Mouse (Mus musculus): Measurements from ENCODE around the gene Gprc5b.
A peak's percentile ranks its signal among the peaks of the same experiment; 100 is the strongest.

Gprc5b gene

DNA sequence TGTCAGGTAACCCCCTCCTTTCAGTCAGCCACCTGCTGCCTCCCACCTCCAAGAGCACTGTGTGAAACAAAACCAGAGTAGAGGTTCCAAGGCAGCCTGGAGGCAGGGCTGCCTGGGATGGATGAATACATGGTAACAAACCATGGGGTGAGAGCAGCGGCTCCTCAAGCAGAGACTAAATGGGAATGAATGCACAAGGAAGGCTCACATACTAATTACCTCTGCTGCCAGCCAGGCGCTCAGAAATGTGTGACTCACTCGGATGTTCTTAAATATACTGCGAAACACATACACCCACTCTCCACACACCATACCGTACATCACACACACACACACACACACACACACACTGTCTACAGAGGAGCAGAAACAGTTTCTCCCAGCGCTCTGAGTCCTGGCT lies 4.7 kb downstream of the Gprc5b start:
- peak; percentile 80 for DNase-seq (ENCODE audit: inconsistent ontology term)

DNA sequence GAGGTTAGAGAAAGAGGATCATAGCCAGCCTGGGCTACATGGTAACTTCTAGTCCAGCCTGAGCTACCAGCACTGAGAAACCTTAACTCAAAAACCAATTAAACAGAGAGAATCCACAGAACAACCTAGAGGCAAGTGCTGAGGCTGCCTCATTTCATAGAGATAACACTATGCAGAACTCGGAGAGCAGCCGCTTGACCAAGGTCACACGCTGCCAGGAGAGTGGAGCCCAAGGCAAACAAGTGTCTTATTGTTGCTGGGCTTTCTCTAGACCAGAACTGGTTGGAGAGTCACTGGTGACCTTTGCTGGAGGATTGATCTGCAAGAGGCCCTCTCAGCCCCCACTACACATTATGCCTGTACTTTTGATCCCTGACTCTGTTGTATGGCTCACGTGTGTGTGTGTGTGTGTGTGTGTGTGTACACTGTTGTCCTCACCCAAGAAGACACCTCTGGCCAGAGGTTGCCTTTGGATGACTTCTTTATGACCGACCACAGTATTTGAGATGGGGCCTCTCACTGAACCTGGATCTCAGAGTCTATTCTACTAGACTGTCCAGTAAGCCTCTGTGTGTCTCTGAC lies 5.6 kb downstream of the Gprc5b start:
- DNase-seq (ENCODE audit: inconsistent ontology term): no peak

DNA sequence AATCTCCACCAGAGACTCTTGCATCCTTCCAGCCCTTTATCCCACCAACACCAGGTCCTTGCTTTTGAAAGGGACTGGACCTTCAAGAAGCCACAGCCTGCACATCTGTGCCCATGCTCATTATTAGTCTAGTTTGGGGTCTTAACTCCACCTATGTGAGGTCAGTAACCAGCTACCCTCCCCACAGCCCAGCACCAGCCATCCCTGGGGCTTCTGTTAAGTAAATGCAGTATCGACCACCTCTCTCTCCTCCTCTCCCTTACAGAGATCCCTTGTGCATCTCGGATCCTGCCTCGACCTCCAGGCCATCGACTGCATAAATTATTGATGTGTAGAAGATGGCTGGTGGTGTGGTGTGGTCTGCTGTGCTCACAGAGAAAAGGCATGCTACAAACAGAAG lies 8.6 kb downstream of the Gprc5b start:
- no peak for DNase-seq (ENCODE audit: inconsistent ontology term)

DNA sequence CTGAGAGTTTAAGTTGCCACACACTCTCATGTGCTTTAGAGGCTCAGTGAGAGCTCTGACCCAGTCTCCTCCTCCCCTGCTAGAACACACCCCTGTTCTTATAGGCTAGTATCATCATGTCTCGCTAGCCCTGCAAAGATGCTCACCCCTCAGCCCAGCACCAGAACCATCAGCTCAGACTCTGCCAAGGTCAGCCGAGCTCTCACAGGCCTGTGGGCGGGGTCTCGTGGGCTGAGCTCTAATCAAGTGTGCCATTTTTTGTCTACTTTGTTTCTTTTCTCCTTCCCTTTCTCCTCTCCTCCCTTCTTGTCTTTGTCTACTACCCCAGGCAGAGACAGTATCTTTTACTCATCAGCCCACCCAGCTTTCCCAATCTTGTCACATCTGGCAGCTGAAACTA lies 9.2 kb downstream of the Gprc5b start:
- no peak for DNase-seq (ENCODE audit: inconsistent ontology term)

DNA sequence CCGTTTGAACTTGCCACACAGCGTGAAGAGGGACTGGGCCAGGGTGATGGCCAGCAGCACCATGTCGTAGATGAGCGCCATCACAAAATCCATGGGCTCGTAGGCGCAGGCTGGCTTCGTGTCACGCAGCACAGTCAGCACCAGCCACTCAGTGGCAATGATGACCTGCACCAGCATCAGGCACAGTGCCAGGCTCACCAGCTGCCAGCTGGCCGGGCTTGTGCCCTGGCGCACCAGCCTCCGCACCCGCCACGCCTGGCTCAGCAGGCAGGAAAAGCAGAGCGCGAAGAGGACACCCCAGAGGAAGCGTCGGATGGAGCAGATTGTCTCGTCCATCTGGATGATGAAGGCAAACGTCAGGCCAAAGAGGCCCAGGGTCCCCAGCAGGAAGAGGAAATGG lies 11.1 kb downstream of the Gprc5b start:
- peak; percentile 57 for DNase-seq (ENCODE audit: inconsistent ontology term)

DNA sequence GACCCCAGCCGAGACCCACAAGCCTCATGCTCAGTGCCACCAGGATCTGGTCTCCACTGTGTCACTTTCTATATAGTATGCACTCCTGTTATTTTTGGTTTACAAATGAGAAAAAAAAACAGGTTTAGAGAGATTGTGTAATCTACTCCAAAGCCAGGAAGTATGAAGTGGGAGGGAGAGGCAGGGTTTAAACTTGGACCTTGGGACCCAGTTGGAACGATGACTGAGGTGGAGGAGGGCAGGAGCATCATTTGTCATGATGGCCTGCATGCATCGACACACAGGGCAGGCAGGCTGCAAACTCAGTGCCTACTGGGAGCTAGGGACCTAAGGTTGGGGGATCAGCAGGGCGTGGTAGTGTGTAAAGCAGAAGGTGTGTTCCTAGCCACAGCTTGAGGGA lies 12.4 kb downstream of the Gprc5b start:
- no peak for DNase-seq (ENCODE audit: inconsistent ontology term)

DNA sequence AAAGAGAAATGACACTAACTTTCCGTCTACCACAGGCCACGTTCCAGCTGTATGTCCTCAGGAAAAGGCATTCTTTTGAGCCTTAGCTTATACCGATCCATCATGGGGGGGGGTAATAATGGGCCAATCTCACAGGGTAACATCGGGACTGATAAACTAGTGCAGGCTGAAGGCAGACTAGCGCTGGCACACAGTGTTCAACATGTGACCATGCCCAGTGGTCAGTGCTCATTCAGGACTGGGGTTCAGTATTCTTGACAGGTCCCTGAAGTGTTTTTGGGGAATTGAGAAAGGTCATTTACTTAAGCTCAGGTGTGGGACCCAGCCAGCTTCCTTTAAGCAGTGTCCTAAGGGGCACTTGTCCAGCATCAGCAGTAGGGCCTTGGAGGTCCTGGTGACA lies 13.2 kb downstream of the Gprc5b start:
- DNase-seq (ENCODE audit: inconsistent ontology term): no peak

DNA sequence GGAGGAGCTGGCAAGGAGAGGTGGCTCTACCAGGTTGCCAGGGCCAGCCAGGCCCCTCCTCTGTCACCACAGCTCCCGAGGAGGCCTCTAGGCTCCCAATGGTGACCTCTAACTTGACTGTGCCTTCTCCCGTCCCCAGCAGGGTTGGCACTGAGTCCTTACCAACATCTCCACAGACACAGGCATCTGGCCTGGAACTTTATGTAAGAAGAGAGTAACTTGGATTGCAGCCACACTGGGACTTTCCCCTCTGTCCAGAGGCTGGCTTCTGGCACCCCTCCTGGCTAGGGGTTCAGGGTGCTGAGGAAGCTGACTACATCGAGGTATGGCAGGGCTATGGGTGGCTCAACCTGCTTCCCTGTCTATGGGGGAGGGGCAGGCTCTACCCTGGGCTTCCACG lies 13.7 kb downstream of the Gprc5b start:
- DNase-seq (ENCODE audit: inconsistent ontology term): no peak

DNA sequence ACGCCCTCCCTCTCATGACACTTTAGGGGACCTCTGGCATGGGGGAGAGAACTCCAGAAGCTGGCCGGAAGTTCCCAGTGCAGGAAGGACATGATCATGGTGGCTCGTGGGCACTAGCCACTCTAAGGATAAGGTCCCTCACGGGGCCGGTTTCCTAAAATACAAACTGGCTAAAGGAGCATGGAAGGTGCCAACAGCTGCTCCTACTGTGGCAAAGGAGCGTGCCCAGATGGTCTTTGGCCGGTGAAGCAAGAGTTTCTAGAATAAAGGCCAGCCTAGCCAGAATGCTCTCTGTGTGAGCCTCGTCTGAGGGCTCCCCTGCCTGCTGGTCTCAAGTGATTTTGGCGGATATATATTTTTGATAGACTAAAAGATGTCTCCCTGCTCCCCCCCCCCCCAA lies 15.3 kb downstream of the Gprc5b start:
- DNase-seq (ENCODE audit: inconsistent ontology term): no peak

DNA sequence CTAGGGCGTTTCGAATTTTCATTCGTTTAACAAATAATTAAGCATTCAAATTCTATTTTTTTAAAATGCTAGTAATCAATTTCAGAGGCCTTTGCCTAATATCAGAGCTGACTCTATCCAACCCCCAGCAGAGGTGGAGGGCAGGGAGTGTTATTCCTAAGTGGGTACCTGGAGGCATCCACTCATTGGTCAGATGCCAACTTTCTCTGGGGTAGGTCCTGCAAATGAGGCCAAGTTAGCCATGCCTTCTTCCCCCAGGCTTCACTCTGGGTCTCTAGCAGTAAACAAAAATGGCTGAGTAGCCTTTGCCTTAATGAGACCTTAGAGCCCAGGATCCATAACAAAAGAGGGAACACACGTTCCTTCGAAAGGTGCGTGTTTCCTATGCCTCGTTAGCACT lies 15.9 kb downstream of the Gprc5b start:
- no peak for DNase-seq (ENCODE audit: inconsistent ontology term)

DNA sequence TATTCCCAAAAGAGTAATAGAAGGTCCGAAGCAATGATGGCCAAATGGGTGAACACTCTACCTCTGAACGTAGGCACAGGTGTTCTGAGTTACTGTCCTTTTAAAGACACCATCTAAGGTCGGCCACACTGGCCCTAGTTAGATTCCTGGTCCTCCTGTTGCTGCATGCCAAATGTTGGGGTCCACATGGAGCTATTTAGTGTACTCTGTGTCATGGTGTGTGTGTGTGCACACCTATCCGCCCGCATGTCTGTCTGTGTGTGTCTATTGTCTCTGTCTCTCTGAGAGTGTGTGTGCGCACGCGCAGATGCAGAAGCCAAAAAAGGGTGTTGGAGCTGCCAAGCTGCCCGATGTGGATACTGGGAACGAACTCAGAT lies 17.9 kb downstream of the Gprc5b start:
- DNase-seq (ENCODE audit: inconsistent ontology term): no peak

DNA sequence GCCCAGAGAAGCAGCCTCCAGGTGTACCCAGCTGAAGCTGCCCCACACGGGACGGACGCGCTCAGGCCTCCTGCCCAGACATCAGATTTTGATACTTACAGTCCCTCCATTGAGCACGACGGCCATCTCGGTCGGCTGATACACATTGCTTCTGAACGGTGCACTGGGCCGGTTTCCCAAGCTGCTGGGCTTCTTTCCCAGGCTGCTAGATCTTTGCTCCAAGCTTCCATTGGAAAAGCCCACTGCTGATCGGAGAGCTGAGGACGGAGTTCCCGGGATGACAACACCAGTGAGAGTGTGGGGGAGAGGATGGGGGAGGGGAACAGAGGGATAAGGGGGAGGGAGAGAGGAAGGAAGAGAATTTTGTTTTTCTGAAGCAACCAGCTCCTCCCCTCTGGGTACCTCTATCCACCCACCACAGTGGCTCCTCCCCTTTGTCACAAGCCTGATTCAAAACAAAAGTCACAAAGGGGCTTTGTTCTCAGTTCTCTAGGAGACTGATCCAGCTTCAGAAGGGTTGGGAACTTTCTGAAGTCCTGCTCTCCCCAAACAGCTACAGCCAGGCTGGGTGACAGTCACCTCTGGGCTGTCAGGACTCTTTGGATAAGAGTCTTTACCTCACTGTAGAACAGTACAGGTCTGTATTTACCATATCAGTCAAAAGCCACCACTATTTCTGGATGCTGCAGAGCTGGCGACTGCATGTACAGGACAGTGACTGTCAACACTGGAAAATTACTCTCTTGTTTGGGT lies 18.4 kb downstream of the Gprc5b start:
- DNase-seq (ENCODE audit: inconsistent ontology term): peak; percentile 87

DNA sequence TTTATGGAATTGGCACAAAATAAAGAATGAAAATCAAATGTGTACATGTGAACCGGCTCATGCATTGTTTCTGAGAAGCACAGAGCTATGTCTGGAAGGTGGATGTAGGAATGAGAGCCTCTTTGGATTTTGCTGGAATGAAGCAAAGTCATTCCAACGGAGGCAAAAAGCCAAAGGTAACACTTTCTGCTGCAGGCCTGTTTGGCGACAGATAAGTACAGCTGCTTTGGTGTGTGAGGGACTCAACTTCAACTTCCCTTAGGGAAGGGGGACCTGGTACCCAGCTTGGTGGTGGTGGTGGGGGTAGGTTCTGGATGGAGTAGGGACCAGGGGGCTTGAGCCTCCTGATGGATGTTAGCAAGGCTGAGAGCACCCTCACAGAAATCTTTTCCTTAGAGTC lies 19.2 kb downstream of the Gprc5b start:
- DNase-seq (ENCODE audit: inconsistent ontology term): no peak

DNA sequence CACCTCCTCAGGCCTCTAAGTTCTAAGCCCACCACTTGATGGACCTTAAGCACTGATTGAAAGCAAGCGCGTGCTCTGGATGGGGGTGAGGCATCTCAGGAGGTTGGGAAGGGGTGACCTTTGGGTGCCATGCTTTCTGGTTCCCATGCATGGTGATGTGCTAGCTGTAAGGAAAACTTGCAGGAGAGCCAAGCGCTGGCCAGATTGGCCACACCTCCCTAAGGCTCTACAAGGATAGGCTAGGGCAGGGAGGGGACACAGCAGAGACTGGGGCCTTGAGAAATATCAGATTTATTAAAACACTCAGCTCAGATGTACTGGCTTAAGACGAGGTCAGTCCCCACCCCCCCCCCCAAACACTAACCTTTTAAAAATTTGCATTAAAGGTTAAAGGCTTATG lies 21.6 kb downstream of the Gprc5b start:
- no peak for DNase-seq (ENCODE audit: inconsistent ontology term)

DNA sequence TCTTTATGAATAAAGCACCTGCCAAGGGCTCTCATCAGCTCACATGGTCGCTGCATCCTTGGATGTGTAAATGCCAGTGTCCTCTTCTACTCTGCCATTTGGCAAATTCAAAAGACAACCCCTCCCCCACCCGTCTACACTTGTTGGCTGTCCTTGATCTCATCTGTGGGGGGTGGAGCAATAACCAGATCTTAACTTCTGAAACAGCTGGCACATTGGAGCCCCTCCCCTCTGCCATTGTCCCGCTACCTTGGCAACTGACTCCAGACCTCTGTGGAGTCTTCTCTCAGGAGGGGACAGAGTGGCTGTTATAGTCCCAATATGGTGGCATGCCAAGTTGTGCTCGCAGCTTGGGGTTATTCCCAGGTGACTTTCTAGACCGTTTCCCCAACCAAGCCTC lies 22.7 kb downstream of the Gprc5b start:
- no peak for DNase-seq (ENCODE audit: inconsistent ontology term)

DNA sequence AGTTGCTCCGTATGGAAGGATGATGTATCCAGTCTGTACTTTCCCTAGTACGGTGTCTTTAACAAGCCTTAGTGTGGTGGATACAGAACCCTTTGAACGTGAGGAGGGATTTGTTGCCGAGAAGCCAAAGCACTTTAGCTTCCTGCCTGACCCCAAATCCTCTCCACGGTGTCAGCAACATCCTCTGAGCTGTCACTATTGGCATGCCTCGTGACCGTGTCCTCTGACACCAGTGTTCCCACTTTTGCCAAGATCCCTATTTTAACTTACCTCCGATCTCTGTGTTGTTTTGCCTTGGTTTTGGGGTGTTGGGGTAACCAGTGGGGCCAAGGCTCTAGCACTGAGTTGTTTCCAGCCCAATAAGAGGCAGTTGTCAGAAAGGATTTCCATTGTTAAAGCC lies 23.5 kb downstream of the Gprc5b start:
- DNase-seq (ENCODE audit: inconsistent ontology term): no peak

DNA sequence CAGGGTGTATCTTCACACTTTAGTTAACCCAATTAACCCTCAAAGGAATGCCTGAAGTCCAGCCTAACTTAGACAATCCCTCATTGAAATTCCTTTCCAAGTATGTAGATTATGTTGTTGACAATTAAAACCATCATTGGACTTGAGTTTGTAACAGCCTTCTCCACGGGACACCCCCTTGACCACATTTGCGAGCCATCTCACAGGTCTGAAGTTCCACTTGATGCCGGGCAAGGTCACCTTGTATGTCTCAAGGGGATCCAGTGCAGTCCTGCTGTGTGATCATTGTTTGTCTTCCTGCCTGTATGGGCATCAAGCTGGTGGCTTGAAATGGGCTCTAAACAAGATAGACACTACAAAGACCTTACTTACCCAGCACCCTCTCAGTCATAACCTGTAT lies 26.1 kb downstream of the Gprc5b start:
- peak; percentile 71 for DNase-seq (ENCODE audit: inconsistent ontology term)

DNA sequence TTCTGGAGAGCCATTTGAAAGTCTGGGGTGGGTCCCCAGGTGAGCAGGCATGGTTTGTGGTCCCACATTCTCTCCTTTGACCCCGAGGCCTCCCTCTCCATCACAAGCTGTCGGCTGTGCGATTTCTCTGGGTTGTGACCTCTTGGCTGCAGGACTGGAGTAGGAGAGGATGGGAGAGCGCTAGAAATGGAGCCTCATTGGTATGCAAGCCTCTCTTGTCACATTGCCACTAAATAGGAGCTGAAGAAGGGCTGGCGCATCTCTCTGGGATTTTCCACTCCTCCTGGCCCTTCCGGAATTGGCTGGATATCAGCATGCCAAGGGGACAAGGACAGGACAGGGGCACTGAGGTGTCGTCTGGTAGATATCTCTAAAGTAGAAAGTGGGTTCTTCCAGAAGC lies 29.8 kb downstream of the Gprc5b start:
- DNase-seq (ENCODE audit: inconsistent ontology term): peak; percentile 70

DNA sequence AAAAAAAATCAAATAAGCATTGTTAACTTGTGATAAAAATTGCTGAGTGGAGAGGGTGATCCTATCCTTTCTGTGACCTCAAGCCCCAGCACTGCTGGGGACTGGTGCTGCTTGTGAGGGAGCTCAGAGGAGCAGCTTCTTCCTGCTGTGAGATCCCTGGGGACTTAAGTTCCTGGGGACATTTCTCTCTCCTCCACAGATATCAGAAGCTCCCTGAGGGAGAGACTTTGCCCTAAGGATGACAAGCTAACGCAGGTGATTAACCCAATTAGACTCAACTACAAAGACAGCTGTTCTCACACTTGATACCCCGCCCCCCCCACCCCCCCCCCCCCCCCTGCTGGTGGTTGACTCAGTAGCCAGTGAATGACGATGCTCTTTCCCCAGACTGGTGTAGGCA lies 30.2 kb downstream of the Gprc5b start:
- DNase-seq (ENCODE audit: inconsistent ontology term): no peak

DNA sequence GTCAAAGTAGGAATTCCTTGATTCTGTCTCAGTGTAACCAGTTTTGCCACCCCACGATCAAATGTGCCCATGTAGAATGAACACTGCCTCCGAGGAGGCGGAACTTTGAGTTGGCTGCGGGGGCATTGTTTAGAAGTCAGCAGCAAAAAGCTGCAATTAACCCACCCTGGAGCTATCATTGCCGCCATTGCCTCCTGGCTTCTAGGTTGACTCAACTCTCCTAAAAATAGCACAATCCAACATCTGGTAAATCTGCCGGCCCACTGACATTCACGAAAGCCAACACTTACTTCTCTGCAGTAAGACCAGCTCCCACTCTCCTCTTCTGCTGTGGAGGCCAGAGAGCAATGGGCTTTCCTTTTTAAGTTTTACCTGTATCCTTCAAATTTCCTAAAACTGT lies 35.8 kb downstream of the Gprc5b start:
- no peak for DNase-seq (ENCODE audit: inconsistent ontology term)

DNA sequence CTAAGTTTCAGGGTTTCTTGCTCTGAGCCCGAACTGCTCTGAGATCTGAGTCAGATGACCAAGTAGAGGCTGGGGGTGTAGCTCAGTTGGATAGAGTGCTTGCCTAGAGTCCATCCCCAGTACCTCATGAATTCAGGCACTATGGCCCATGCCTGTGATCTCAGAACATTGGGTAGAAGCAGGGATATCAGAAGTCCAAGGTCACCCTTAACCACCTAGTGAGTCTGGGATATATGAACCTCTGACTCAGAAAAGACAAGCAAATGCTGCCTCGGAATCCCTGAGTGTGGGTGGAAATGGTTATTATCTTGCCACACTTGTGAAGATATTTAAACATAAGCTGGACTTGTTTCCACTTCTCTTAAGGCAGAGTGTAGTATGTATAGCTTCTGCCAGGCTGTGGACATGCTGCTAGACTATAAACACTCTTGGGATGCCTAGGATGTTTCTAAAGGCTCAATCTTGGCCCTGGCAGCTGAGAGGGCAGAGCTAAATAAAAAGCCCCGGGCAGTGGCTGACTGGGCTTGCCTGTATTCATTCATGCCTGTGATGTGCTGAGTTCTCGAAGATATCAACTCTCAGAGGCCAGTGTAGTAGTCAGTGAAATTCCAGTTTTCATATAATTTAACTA lies 38.3 kb downstream of the Gprc5b start:
- peak; percentile 56 for DNase-seq (ENCODE audit: inconsistent ontology term)

DNA sequence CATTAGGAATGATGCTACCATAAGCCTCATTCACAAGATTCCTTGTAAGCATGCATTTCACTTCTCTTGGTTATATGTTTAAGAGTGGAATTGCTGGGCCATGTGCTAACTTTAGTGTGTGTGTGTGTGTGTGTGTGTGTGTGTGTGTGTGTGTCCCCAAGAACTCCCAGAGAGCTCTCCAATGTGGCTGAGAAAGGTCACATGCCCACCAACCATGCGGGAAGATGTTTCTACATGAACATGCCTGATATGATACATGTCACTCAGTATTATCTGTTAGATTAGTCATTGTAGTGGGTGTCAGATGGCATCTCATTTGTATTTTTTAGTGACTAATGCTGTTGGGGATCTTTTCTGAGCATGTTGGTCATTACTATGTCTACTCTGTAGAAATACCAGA lies 40.0 kb downstream of the Gprc5b start:
- peak; percentile 59 for DNase-seq (ENCODE audit: inconsistent ontology term)

DNA sequence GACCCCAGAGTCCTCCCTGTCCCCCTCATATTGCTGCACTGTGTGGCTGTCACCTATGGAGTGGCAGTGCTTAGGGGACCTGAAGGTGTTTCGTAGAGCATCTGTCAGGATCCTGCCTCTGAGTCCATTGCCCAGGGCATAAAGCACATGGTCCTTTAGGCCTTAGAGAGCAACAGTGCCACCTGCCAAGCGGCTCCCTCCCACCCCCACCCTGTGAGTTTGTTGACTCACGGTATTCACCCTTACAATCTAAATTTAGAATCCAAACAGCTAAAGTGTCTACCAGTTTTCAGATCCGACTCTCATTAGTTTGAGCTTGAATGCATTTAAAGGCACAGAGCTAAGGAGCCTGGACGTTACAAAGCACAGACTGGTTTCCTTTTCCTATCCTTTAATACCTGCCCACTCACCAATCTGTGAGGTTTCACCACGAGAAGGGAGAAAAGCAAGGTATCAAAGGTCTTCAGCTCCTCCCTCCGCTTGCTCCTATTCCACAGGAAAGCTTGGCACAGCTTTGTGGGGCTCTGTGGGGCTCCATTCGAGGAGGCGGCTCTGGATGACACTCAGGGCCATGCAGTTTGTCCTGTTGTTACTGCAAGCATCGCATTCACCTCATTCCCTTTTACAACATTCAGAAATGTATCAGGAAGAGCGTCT lies 41.3 kb downstream of the Gprc5b start:
- peak; percentile 57 for DNase-seq (ENCODE audit: inconsistent ontology term)

All from Muller cell, postnatal 12 days (primary cell).